Mouse (Mus musculus): ENCODE results near the gene Egf.
A peak's percentile ranks its signal among the peaks of the same experiment; 100 is the strongest.

Gene Egf

GRCm38 (mm10) chr3:129651765-129652164 lies 103.4 kb downstream of the Egf start:
- no peak for DNase-seq (ENCODE audit: low read depth, low spot score)

- DNase-seq (ENCODE audit: low read depth, low spot score) = peak; percentile 80
Measured at GRCm38 (mm10) chr3:129650931-129651330, 104.2 kb downstream of the Egf start.

GRCm38 (mm10) chr3:129650293-129650612 lies 104.9 kb downstream of the Egf start:
- DNase-seq (ENCODE audit: low read depth, low spot score) = peak; percentile 48

- DNase-seq (ENCODE audit: low read depth, low spot score) = peak; percentile 65
Measured at GRCm38 (mm10) chr3:129649586-129650292, 105.4 kb downstream of the Egf start.

GRCm38 (mm10) chr3:129648598-129648997 lies 106.5 kb downstream of the Egf start:
- DNase-seq (ENCODE audit: low read depth, low spot score) = no peak

GRCm38 (mm10) chr3:129647312-129647711 lies 107.8 kb downstream of the Egf start:
- DNase-seq (ENCODE audit: low read depth, low spot score) = no peak

GRCm38 (mm10) chr3:129646781-129647180 lies 108.3 kb downstream of the Egf start:
- DNase-seq (ENCODE audit: low read depth, low spot score) = no peak

- DNase-seq (ENCODE audit: low read depth, low spot score) = no peak
Measured at GRCm38 (mm10) chr3:129645409-129645808, 109.7 kb downstream of the Egf start.

GRCm38 (mm10) chr3:129641621-129642020 lies 113.5 kb downstream of the Egf start:
- no peak for DNase-seq (ENCODE audit: low read depth, low spot score)

- DNase-seq (ENCODE audit: low read depth, low spot score) = no peak
Measured at GRCm38 (mm10) chr3:129640211-129641000, 114.7 kb downstream of the Egf start.

- no peak for DNase-seq (ENCODE audit: low read depth, low spot score)
Measured at GRCm38 (mm10) chr3:129639701-129640100, 115.4 kb downstream of the Egf start.

- no peak for DNase-seq (ENCODE audit: low read depth, low spot score)
Measured at GRCm38 (mm10) chr3:129637446-129637845, 117.7 kb downstream of the Egf start.

GRCm38 (mm10) chr3:129634260-129634901 lies 120.7 kb downstream of the Egf start:
- peak; percentile 24 for DNase-seq (ENCODE audit: low read depth, low spot score)

- DNase-seq (ENCODE audit: low read depth, low spot score) = no peak
Measured at GRCm38 (mm10) chr3:129633518-129633917, 121.6 kb downstream of the Egf start.

- DNase-seq (ENCODE audit: low read depth, low spot score) = no peak
Measured at GRCm38 (mm10) chr3:129631857-129632256, 123.3 kb downstream of the Egf start.

GRCm38 (mm10) chr3:129631018-129631417 lies 124.1 kb downstream of the Egf start:
- DNase-seq (ENCODE audit: low read depth, low spot score) = no peak
